Mouse (Mus musculus) gastrocnemius, adult 8-10 months (tissue): Measurements from ENCODE around the gene Sbk1. TPM values are rescaled to one million over a fixed set of nuclear protein-coding genes. Genes with fewer than 3 reads are reported as not detected.

ENCODE experiments used
- DNase-seq, 2 experiments: peaks; one replicate each; pipeline ENCODE4 v3.0.0; 2022; ENCODE audit warnings: low spot score in 2 of 2
- total RNA-seq, 4 experiments: library from RNA; stranded (reverse); gene quantifications; 2 replicates each; pipeline ENCODE4 v1.2.4; 2022

Gene Sbk1
- total RNA-seq, 4 experiments from 2014 or later = 13.0 to 18.8 (median 16.8) TPM

DNA sequence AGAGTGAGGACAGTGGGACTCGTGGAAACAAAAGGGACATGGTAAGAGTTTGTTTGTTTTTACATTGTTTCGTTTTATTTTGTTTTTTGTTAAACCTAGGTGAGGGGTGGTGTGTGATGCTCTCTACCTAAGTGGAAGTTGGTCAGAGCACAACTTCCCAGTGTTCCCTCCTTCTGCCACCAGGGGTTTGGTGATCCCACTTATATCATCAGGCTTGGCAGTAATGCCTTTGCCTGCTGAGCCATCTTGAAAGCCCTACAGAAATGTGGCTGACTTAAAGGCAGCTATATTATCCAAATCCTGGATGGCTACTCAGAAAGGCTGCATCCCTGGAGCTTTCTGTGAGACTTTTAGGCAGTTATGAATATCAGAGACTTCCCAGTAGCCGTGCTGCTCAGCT, 60.3 kb downstream of the Sbk1 start:
- no peak for DNase-seq

DNA sequence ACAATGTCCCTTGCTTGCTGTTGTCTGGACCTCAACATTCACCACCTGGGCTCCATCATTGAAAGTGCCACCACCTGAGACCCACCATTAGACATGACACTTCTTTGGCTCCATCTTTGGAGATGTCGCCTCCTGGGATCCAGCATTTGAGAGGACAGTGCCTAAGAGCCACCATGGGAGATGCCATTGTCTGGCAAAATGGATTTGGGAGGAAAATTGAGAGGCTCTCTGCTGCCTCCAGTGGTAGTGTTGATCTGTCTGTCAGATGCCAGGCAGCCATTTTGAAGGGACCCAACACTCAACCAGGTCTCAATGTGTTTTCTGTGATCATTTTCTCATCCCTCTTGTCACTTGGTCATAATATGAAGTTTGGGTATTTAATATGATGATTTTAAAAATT, 63.1 kb downstream of the Sbk1 start:
- DNase-seq = no peak

DNA sequence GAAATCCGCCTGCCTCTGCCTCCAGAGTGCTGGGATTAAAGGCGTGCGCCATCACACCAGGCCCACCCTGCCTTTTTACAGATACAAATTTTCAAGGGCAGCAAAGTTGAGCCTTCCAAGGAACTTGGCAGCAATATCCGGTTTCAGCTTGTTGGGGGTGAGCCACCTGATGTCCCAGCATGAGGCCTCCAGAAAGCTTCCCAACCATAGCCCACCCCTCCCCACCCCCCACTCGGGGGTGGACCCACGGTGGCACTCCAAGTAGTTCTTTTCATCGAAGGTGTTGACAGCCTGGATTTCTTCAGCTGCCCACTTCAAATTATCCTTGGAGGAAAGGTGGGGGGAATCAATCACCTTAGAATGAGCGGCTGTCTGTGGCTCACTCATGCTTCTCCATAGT, 66.5 kb downstream of the Sbk1 start:
- no peak for DNase-seq

DNA sequence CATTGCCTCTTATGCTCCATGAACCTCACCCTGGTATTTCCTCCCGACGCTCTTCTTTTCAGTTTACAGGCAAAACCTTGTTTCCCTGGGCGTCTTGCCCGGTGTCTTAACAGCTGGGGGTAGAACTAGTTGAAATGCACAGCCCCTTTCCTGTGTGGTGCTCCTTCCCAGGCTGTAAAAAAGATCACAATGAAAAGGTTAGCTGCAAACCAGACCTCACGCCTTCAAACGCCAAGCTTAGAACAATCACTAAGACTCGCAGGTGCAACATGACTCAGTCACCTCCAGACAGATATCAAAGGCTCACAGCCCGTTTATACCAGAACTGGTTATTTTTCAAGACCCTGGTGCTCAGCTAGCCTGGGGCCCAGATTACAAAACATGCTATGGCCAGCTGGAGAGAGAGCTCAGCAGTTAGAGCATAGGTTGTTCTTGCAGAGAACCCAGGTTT, 67.1 kb downstream of the Sbk1 start:
- DNase-seq = no peak

DNA sequence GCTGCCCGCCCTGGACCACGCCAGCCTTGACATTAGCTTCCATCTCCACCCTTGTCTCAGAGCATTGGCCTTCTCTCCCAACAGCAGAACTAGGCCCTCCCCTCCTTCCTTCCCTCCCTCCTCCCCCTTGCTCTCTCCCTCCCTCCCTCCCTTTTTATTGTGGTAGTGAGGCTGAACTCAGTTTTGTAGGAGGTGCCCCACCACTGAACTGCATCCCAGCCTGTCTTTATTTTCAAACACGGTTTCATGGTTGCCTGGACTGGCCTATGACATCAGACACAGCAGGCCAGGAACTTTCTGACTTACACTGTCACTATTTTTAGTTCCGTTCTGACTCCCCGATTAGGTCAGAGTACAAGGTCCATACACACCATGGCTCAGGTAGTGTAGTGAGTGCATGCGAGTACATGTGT, 67.8 kb downstream of the Sbk1 start:
- DNase-seq = no peak

DNA sequence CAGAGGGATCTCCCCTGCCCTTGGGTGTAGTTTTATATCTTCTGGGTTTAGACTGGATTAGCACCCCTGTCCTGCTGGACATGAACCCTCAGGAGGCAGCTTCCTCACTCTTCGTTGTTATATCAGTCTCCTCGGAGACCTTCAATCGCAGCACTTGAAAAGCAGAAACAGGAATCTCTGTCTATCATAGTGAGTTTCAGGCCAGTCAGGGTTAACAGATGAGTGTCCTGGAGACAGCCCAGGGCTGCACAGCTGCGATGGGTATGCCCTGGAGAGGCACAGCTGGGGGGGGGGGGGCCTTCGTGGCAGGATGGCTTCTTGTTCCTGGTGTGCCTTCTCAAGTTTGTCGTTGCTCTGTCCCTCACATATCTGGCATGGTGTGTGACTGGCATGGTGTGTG, 68.5 kb downstream of the Sbk1 start:
- DNase-seq = no peak

Other genes starting within 250 kb of the Sbk1 start
- under 1 TPM in 1 of 4 experiments, not detected in 3; 0.07 TPM for gene Gsg1l, start 190.2 kb upstream of the Sbk1 start, total RNA-seq
- 10 to 100 TPM in 3 of 4 experiments, 1 to 10 TPM in 1; 8.3 to 18.1 (median 11.8) TPM for gene Xpo6, start 72.1 kb upstream of the Sbk1 start, total RNA-seq
- gene Lat, start 97.0 kb downstream of the Sbk1 start, total RNA-seq = under 1 TPM in 1 of 4 experiments, not detected in 3; 0.43 TPM
- gene Spns1, start 104.8 kb downstream of the Sbk1 start, total RNA-seq = 10 to 100 TPM; 22.7 to 23.9 (median 22.8) TPM
- gene Nfatc2ip, start 124.1 kb downstream of the Sbk1 start, total RNA-seq = 1 to 10 TPM; 2.1 to 4.3 (median 3.0) TPM
- gene Cd19, start 142.3 kb downstream of the Sbk1 start, total RNA-seq = not detected
- gene Rabep2, start 156.1 kb downstream of the Sbk1 start, total RNA-seq = 10 to 100 TPM; 10.5 to 19.2 (median 15.1) TPM
- over 10,000 TPM; 27,209 to 31,432 (median 30,252) TPM for gene Atp2a1, start 190.5 kb downstream of the Sbk1 start, total RNA-seq
- gene Sh2b1, start 202.8 kb downstream of the Sbk1 start, total RNA-seq = 10 to 100 TPM; 45.9 to 57.4 (median 49.0) TPM
- gene Tufm, start 214.7 kb downstream of the Sbk1 start, total RNA-seq = 100 to 1,000 TPM; 116 to 151 (median 137) TPM
- gene Atxn2l, start 230.8 kb downstream of the Sbk1 start, total RNA-seq = 10 to 100 TPM; 25.4 to 32.4 (median 29.9) TPM